Mouse (Mus musculus): ENCODE results near the gene Grm8. TPM values are rescaled to one million over a fixed set of nuclear protein-coding genes. Genes with fewer than 3 reads are reported as not detected.

Grm8 gene
- total RNA-seq, 1 experiment = 0.67 TPM

- TF ChIP-seq CHD2 (IDR thresholded peaks at IDR 0.05; ENCODE audit: low read depth, low read length) = no peak
- no peak for TF ChIP-seq ZNF384 (IDR thresholded peaks at IDR 0.05; ENCODE audit: low read depth, low read length)
- TF ChIP-seq ZC3H11A (IDR thresholded peaks at IDR 0.05; ENCODE audit: borderline replicate concordance, low read depth, low read length) = no peak
- no peak for TF ChIP-seq HCFC1 (IDR thresholded peaks at IDR 0.05; ENCODE audit: borderline replicate concordance, insufficient read depth, low read length)
- no peak for TF ChIP-seq MAFK (IDR thresholded peaks at IDR 0.05; ENCODE audit: insufficient read depth, low read depth, low read length)
- H3K9ac ChIP-seq (ENCODE audit: insufficient read depth, low read depth, low read length, poor library complexity, severe bottlenecking) = no peak overlapping the region
- H3K27ac ChIP-seq (ENCODE audit: insufficient read depth, low read depth, low read length, poor library complexity, severe bottlenecking) = no peak overlapping the region
- in situ Hi-C loops (cut with MboI; ENCODE audit: low sequenced_read_pairs in 2 of 2, unreplicated experiment in 2 of 2) = no loop called here
- H3K4me1 ChIP-seq (ENCODE audit: control insufficient read depth in 2 of 2, insufficient read depth in 2 of 2, low read length in 2 of 2, poor library complexity in 1 of 2) = no peaks in the 10 kb centered on the region
- no peak for DNase-seq (ENCODE audit: low read depth, low spot score)
- no peak overlapping the region for H3K4me3 ChIP-seq (ENCODE audit: insufficient read depth in 1 of 2, low read depth in 1 of 2, low read length in 2 of 2, poor library complexity in 1 of 2, severe bottlenecking in 1 of 2)
- no peaks in the 10 kb centered on the region for H3K36me3 ChIP-seq (ENCODE audit: control insufficient read depth, insufficient read depth, low read length, poor library complexity, severe bottlenecking)
- H3K9me3 ChIP-seq (ENCODE audit: control insufficient read depth, insufficient read depth, low read depth, low read length) = no peaks in the 10 kb centered on the region
Measured at GRCm38 (mm10) chr6:28142332-28142731, 7.4 kb upstream of the Grm8 start.

DNA sequence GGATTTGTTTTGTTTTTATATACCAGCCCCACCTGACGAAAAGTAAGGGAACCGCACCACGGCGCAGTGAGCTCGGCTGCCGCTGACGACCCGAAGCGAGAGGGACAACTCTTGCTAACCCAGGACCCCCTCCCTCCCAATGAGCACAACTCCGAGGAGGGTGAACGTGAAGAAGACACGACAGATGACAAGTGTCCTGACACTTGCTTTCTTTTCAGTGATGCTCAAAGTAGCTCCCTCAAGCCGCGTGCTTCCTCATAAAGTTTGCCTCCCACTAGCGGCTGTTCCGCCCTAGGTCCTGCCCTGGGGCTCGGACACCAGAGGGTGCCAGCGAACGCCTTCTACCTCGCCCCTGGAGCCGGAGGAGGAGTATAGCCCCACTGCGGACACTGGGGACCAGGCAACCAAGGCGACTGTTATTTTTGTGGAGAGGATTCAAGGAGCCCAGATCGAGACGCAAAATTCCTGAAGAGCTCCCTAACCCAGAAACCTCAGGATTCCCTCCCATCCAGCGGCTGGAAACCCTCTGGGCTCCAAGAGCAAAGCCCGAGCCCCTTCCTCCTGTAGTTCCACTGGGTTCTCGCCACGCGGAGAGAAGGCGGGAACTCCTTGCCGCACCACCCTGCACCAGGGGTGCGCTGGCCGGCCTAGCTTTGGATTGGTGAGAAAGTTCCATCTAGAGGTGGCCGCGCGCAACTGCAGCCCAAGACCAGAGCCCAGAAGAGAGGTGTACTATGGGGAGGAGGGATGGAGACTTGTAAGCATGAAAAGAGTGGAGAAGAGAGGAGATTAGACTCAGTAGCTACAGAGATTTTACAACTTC is 644 bp upstream of the Grm8 start:
- no peaks in the 10 kb centered on the region; a peak in 2 of 4 replicates for H3K4me1 ChIP-seq (ENCODE audit: control insufficient read depth in 2 of 2, insufficient read depth in 2 of 2, low read length in 2 of 2, poor library complexity in 1 of 2)
- in situ Hi-C loops (cut with MboI; ENCODE audit: low sequenced_read_pairs in 2 of 2, unreplicated experiment in 2 of 2) = no loop called here
- peak overlapping the region; percentile 65; the same call in 1 of the 2 replicates for H3K9ac ChIP-seq (ENCODE audit: insufficient read depth, low read depth, low read length, poor library complexity, severe bottlenecking)
- H3K36me3 ChIP-seq (ENCODE audit: control insufficient read depth, insufficient read depth, low read length, poor library complexity, severe bottlenecking) = no peaks in the 10 kb centered on the region
- peak overlapping the region; percentile 53 to 71 for H3K4me3 ChIP-seq (ENCODE audit: insufficient read depth in 1 of 2, low read depth in 1 of 2, low read length in 2 of 2, poor library complexity in 1 of 2, severe bottlenecking in 1 of 2)
- DNase-seq (ENCODE audit: low read depth, low spot score) = peak; percentile 87
- TF ChIP-seq MAFK (IDR thresholded peaks at IDR 0.05; ENCODE audit: insufficient read depth, low read depth, low read length) (no peak), ZC3H11A (IDR thresholded peaks at IDR 0.05; ENCODE audit: borderline replicate concordance, low read depth, low read length) (peak; percentile 18; the same call in 1 of the 2 replicates)
- H3K9me3 ChIP-seq (ENCODE audit: control insufficient read depth, insufficient read depth, low read depth, low read length) = no peaks in the 10 kb centered on the region
- H3K27ac ChIP-seq (ENCODE audit: insufficient read depth, low read depth, low read length, poor library complexity, severe bottlenecking) = no peak overlapping the region

GRCm38 (mm10) chr6:28134251-28134801 is 652 bp downstream of the Grm8 start:
- no peak for DNase-seq (ENCODE audit: low read depth, low spot score)
- Histone ChIP-seq H3K4me3 (ENCODE audit: insufficient read depth in 1 of 2, low read depth in 1 of 2, low read length in 2 of 2, poor library complexity in 1 of 2, severe bottlenecking in 1 of 2) (peak overlapping the region; percentile 53 to 71), H3K27ac (ENCODE audit: insufficient read depth, low read depth, low read length, poor library complexity, severe bottlenecking) (no peak overlapping the region), H3K9ac (ENCODE audit: insufficient read depth, low read depth, low read length, poor library complexity, severe bottlenecking) (no peak overlapping the region), H3K4me1 (ENCODE audit: control insufficient read depth in 2 of 2, insufficient read depth in 2 of 2, low read length in 2 of 2, poor library complexity in 1 of 2) (no peaks in the 10 kb centered on the region; a peak in 2 of 4 replicates), H3K36me3 (ENCODE audit: control insufficient read depth, insufficient read depth, low read length, poor library complexity, severe bottlenecking) (no peaks in the 10 kb centered on the region), H3K9me3 (ENCODE audit: control insufficient read depth, insufficient read depth, low read depth, low read length) (no peaks in the 10 kb centered on the region)
- in situ Hi-C loops (cut with MboI; ENCODE audit: low sequenced_read_pairs in 2 of 2, unreplicated experiment in 2 of 2) = no loop called here
- TF ChIP-seq CHD2 (IDR thresholded peaks at IDR 0.05; ENCODE audit: low read depth, low read length) (no peak), MAFK (IDR thresholded peaks at IDR 0.05; ENCODE audit: insufficient read depth, low read depth, low read length) (no peak), ZC3H11A (IDR thresholded peaks at IDR 0.05; ENCODE audit: borderline replicate concordance, low read depth, low read length) (no peak), ZNF384 (IDR thresholded peaks at IDR 0.05; ENCODE audit: low read depth, low read length) (no peak), HCFC1 (IDR thresholded peaks at IDR 0.05; ENCODE audit: borderline replicate concordance, insufficient read depth, low read length) (no peak)

- Histone ChIP-seq H3K27ac (ENCODE audit: insufficient read depth, low read depth, low read length, poor library complexity, severe bottlenecking) (no peak overlapping the region), H3K4me3 (ENCODE audit: insufficient read depth in 1 of 2, low read depth in 1 of 2, low read length in 2 of 2, poor library complexity in 1 of 2, severe bottlenecking in 1 of 2) (peak overlapping the region; percentile 40 to 48; a peak in 3 of 4 replicates), H3K4me1 (ENCODE audit: control insufficient read depth in 2 of 2, insufficient read depth in 2 of 2, low read length in 2 of 2, poor library complexity in 1 of 2) (no peaks in the 10 kb centered on the region; a peak in 2 of 4 replicates), H3K9ac (ENCODE audit: insufficient read depth, low read depth, low read length, poor library complexity, severe bottlenecking) (no peak overlapping the region), H3K36me3 (ENCODE audit: control insufficient read depth, insufficient read depth, low read length, poor library complexity, severe bottlenecking) (no peaks in the 10 kb centered on the region), H3K9me3 (ENCODE audit: control insufficient read depth, insufficient read depth, low read depth, low read length) (no peaks in the 10 kb centered on the region)
- DNase-seq (ENCODE audit: low read depth, low spot score) = no peak
- TF ChIP-seq CHD2 (IDR thresholded peaks at IDR 0.05; ENCODE audit: low read depth, low read length) = no peak
- no peak for TF ChIP-seq ZC3H11A (IDR thresholded peaks at IDR 0.05; ENCODE audit: borderline replicate concordance, low read depth, low read length)
- no peak for TF ChIP-seq HCFC1 (IDR thresholded peaks at IDR 0.05; ENCODE audit: borderline replicate concordance, insufficient read depth, low read length)
- no peak for TF ChIP-seq ZNF384 (IDR thresholded peaks at IDR 0.05; ENCODE audit: low read depth, low read length)
- TF ChIP-seq MAFK (IDR thresholded peaks at IDR 0.05; ENCODE audit: insufficient read depth, low read depth, low read length) = no peak
- in situ Hi-C loops (cut with MboI; ENCODE audit: low sequenced_read_pairs in 2 of 2, unreplicated experiment in 2 of 2) = no loop called here
Measured at GRCm38 (mm10) chr6:28133206-28134063, 1.5 kb downstream of the Grm8 start.

Data from ES-E14 (cell line).